Mouse (Mus musculus): Measurements from ENCODE around the gene Tbr1. TPM values are rescaled to one million over a fixed set of nuclear protein-coding genes. Genes with fewer than 3 reads are reported as not detected.

Gene Tbr1
- polyA plus RNA-seq, 1 experiment from 2014 or later: not detected

GRCm38 (mm10) chr2:61804382-61804840, 1.7 kb downstream of the Tbr1 start:
- no peak for ATAC-seq (ENCODE audit: insufficient number of reproducible peaks, low FRiP score)
- peaks cover 52% of the 10 kb centered on the region for H3K27me3 ChIP-seq (replicated peaks)
- no peak overlapping the region for H3K27ac ChIP-seq (ENCODE audit: poor library complexity, severe bottlenecking)
- WGBS: 3% methylated on average over 10 of the region's 10 CpGs
- no peak overlapping the region for H3K4me2 ChIP-seq
- peaks cover 30% of the 10 kb centered on the region for H3K4me1 ChIP-seq (replicated peaks)
- H3K4me3 ChIP-seq: no peak overlapping the region; the same call in 1 of the 2 replicates
- H3K36me3 ChIP-seq: 0 out of 2 replicates have a peak, but pooled peaks cover 2% of the 10 kb centered on the region
- H3K9me3 ChIP-seq (replicated peaks): no peaks in the 10 kb centered on the region
- no peak overlapping the region for H3K9ac ChIP-seq

- no peaks in the 10 kb centered on the region for H3K9me3 ChIP-seq (replicated peaks)
- peaks cover 30% of the 10 kb centered on the region for H3K4me1 ChIP-seq (replicated peaks)
- H3K27me3 ChIP-seq (replicated peaks): peaks cover 56% of the 10 kb centered on the region
- 0 out of 2 replicates have a peak, but pooled peaks cover under 1% of the 10 kb centered on the region for H3K36me3 ChIP-seq
- peak overlapping the region; percentile 48 for H3K4me2 ChIP-seq
- H3K27ac ChIP-seq (ENCODE audit: poor library complexity, severe bottlenecking): no peak overlapping the region
- H3K9ac ChIP-seq: no peak overlapping the region
- H3K4me3 ChIP-seq: peak overlapping the region; percentile 15
- no peak for ATAC-seq (ENCODE audit: insufficient number of reproducible peaks, low FRiP score)
- 2% methylated on average over 39 of the region's 39 CpGs for WGBS
These were observed 2.3 kb downstream of the Tbr1 start for GRCm38 (mm10) chr2:61804841-61805540.

- under 1% methylated on average over 39 of the region's 39 CpGs for WGBS
- Histone ChIP-seq H3K27me3 (replicated peaks) (peaks cover 64% of the 10 kb centered on the region), H3K27ac (ENCODE audit: poor library complexity, severe bottlenecking) (no peak overlapping the region), H3K36me3 (no peaks in the 10 kb centered on the region), H3K4me3 (peak overlapping the region; percentile 15), H3K4me1 (replicated peaks) (peaks cover 30% of the 10 kb centered on the region), H3K4me2 (peak overlapping the region; percentile 48), H3K9ac (no peak overlapping the region), H3K9me3 (replicated peaks) (no peaks in the 10 kb centered on the region)
- ATAC-seq (ENCODE audit: insufficient number of reproducible peaks, low FRiP score): no peak
These were observed 3.0 kb downstream of the Tbr1 start for GRCm38 (mm10) chr2:61805541-61806345.

- Histone ChIP-seq H3K4me1 (replicated peaks) (peaks cover 30% of the 10 kb centered on the region), H3K9ac (no peak overlapping the region), H3K4me3 (no peak overlapping the region), H3K4me2 (no peak overlapping the region), H3K27me3 (replicated peaks) (peaks cover 63% of the 10 kb centered on the region), H3K9me3 (replicated peaks) (no peaks in the 10 kb centered on the region), H3K27ac (ENCODE audit: poor library complexity, severe bottlenecking) (no peak overlapping the region), H3K36me3 (no peaks in the 10 kb centered on the region)
- 5% methylated on average over 3 of the region's 3 CpGs for WGBS
- no peak for ATAC-seq (ENCODE audit: insufficient number of reproducible peaks, low FRiP score)
These were observed 3.7 kb downstream of the Tbr1 start for GRCm38 (mm10) chr2:61806346-61806825.

- WGBS: under 1% methylated on average over 22 of the region's 22 CpGs
- no peaks in the 10 kb centered on the region for H3K9me3 ChIP-seq (replicated peaks)
- H3K27me3 ChIP-seq (replicated peaks): peaks cover 63% of the 10 kb centered on the region
- H3K4me3 ChIP-seq: 0 out of 2 replicates have a peak overlapping the region, but pooled peaks have one; percentile 4
- peak overlapping the region; percentile 27; the same call in 1 of the 2 replicates for H3K4me2 ChIP-seq
- no peak for ATAC-seq (ENCODE audit: insufficient number of reproducible peaks, low FRiP score)
- no peak overlapping the region for H3K27ac ChIP-seq (ENCODE audit: poor library complexity, severe bottlenecking)
- no peaks in the 10 kb centered on the region for H3K36me3 ChIP-seq
- H3K4me1 ChIP-seq (replicated peaks): peaks cover 30% of the 10 kb centered on the region
- H3K9ac ChIP-seq: no peak overlapping the region
These were observed 4.4 kb downstream of the Tbr1 start for GRCm38 (mm10) chr2:61807151-61807550.

GRCm38 (mm10) chr2:61807781-61808180, 5.1 kb downstream of the Tbr1 start:
- Histone ChIP-seq H3K4me3 (no peak overlapping the region), H3K9me3 (replicated peaks) (no peaks in the 10 kb centered on the region), H3K4me2 (no peak overlapping the region), H3K27me3 (replicated peaks) (peaks cover 62% of the 10 kb centered on the region), H3K36me3 (no peaks in the 10 kb centered on the region), H3K4me1 (replicated peaks) (peaks cover 28% of the 10 kb centered on the region), H3K27ac (ENCODE audit: poor library complexity, severe bottlenecking) (no peak overlapping the region), H3K9ac (no peak overlapping the region)
- ATAC-seq (ENCODE audit: insufficient number of reproducible peaks, low FRiP score): no peak
- WGBS: 27% methylated on average over 2 of the region's 2 CpGs

- Histone ChIP-seq H3K4me2 (no peak overlapping the region), H3K27me3 (replicated peaks) (peaks cover 64% of the 10 kb centered on the region), H3K4me1 (replicated peaks) (peaks cover 18% of the 10 kb centered on the region), H3K27ac (ENCODE audit: poor library complexity, severe bottlenecking) (no peak overlapping the region), H3K4me3 (no peak overlapping the region), H3K9ac (no peak overlapping the region), H3K36me3 (no peaks in the 10 kb centered on the region), H3K9me3 (replicated peaks) (no peaks in the 10 kb centered on the region)
- 2% methylated on average over 6 of the region's 6 CpGs for WGBS
- no peak for ATAC-seq (ENCODE audit: insufficient number of reproducible peaks, low FRiP score)
These were observed 6.0 kb downstream of the Tbr1 start for GRCm38 (mm10) chr2:61808776-61809175.

- H3K9ac ChIP-seq: no peak overlapping the region
- H3K27me3 ChIP-seq (replicated peaks): peaks cover 68% of the 10 kb centered on the region
- H3K4me2 ChIP-seq: no peak overlapping the region
- no peaks in the 10 kb centered on the region for H3K36me3 ChIP-seq
- no peak for ATAC-seq (ENCODE audit: insufficient number of reproducible peaks, low FRiP score)
- H3K9me3 ChIP-seq (replicated peaks): no peaks in the 10 kb centered on the region
- 6% methylated on average over 1 of the region's 1 CpGs for WGBS
- H3K4me3 ChIP-seq: no peak overlapping the region
- H3K4me1 ChIP-seq (replicated peaks): peaks cover 15% of the 10 kb centered on the region
- H3K27ac ChIP-seq (ENCODE audit: poor library complexity, severe bottlenecking): no peak overlapping the region
These were observed 6.7 kb downstream of the Tbr1 start for GRCm38 (mm10) chr2:61809381-61809780.

- Histone ChIP-seq H3K9me3 (replicated peaks) (no peaks in the 10 kb centered on the region), H3K27ac (ENCODE audit: poor library complexity, severe bottlenecking) (no peak overlapping the region), H3K4me1 (replicated peaks) (peaks cover 16% of the 10 kb centered on the region), H3K9ac (no peak overlapping the region), H3K27me3 (replicated peaks) (peaks cover 68% of the 10 kb centered on the region), H3K4me2 (no peak overlapping the region), H3K4me3 (no peak overlapping the region), H3K36me3 (no peaks in the 10 kb centered on the region)
- 37% methylated on average over 4 of the region's 4 CpGs for WGBS
- ATAC-seq (ENCODE audit: insufficient number of reproducible peaks, low FRiP score): no peak
These were observed 8.0 kb downstream of the Tbr1 start for GRCm38 (mm10) chr2:61810751-61811150.

GRCm38 (mm10) chr2:61811163-61811506, 8.4 kb downstream of the Tbr1 start:
- Histone ChIP-seq H3K27me3 (replicated peaks) (peaks cover 72% of the 10 kb centered on the region), H3K4me2 (peak overlapping the region; percentile 88), H3K27ac (ENCODE audit: poor library complexity, severe bottlenecking) (no peak overlapping the region), H3K9me3 (replicated peaks) (no peaks in the 10 kb centered on the region), H3K4me1 (replicated peaks) (peaks cover 18% of the 10 kb centered on the region), H3K36me3 (no peaks in the 10 kb centered on the region), H3K4me3 (peak overlapping the region; percentile 55), H3K9ac (no peak overlapping the region)
- no peak for ATAC-seq (ENCODE audit: insufficient number of reproducible peaks, low FRiP score)
- 9% methylated on average over 8 of the region's 8 CpGs for WGBS
